Mouse (Mus musculus) embryonic stem cell, embryonic (primary cell): ENCODE measurements around the gene Rbfox1.

Experiments
- CTCF ChIA-PET, 4 experiments: fragments of 300-600 bp in 2 of 4; fragments of 350-600 bp in 2 of 4; sonication (Branson Sonifier 250); formaldehyde crosslinking; loops; one replicate each; lab custom pipeline; 2022; ENCODE audit warnings: inconsistent platforms in 2 of 4; lab: Charles Lee
- POLR2A ChIA-PET, 4 experiments: fragments of 300-600 bp in 2 of 4; fragments of 350-600 bp in 2 of 4; sonication (Branson Sonifier 250); formaldehyde crosslinking; loops; one replicate each; lab custom pipeline; 2022; ENCODE audit warnings: antibody characterized with exemption in 4 of 4, inconsistent platforms in 1 of 4; lab: Charles Lee

Rbfox1 gene

DNA sequence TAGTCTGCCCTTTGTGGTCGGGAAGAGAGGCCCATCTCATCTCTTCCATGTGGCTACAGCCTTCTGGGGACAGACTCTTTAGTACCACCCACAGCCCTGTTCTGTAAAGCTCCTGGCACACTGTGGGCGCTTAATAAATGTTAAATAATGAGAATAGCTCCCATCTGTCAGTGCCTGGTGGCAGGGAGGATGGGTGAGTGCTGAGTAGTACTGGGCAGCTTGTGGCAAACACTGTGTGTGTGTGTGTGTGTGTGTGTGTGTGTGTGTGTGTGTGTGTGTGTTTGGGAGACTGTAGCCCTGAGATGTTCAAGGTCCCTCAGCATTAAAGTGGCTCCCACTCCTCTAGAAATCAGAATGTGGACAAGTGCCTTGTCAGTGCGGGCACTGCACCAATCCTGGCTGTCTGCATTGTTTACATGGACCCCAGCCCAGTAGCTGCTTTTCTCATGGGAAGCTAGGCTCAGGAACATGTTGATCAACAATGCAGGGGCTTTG lies 1196.0 kb downstream of the Rbfox1 start:
- POLR2A ChIA-PET = no interaction called here
- CTCF ChIA-PET = interaction anchor here in 2 of 4 experiments (1.1 to 1.3 kb wide), 2 partner anchors 195 to 290 kb away, joined by 3 to 4 read pairs; no protein-coding TSS in a partner anchor

DNA sequence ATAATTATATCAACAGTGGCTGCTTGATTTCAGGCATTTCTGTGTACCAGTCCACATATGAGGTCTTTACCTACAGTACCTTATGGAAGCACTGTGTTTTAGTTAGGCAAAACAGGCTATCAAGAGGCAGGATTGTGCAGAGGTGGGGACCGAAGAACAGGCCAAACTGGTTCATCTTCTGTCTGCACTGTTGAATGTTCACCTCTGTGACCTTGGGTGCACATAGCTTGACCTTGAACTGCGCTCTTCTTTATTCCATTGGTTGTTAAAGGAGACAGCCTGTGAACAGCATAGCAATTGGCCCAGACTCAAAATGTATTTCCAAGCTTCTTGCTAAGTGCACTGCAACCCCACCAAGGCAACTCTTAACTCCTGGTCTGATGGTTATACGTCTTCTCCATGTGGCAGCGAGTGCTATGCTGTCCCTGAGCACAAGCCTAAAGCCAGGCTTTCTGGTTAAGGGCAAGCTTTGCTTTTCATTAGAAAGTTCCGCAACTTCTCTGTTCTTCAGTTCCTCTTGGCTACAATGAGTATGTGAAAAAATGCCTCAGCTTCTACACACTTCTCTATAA lies 1196.6 kb downstream of the Rbfox1 start:
- POLR2A ChIA-PET = no interaction called here
- CTCF ChIA-PET = interaction anchor here in 1 of 4 experiments (1.3 kb wide), 1 partner anchor 194 kb away, joined by 4 read pairs; no protein-coding TSS in a partner anchor

DNA sequence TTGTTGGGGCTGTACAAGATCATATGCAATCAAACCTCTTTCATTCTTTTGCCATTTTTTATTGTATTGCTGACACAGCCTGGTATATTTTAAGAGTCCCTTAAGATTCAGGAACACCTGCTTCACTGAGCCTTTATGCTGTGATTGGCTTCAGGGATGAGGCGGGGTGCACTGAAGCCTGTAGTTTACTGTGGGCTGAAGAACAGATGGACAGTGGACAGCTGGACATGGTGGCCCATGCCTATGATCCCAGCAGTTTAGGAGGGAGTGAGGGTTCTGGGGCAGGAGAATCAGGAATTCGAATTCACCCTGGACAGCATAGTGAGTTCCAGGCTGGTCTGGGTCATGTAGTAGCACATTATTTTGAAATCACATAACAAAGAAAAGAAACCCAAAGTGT lies 1198.8 kb downstream of the Rbfox1 start:
- CTCF ChIA-PET = no interaction called here
- POLR2A ChIA-PET = no interaction called here

DNA sequence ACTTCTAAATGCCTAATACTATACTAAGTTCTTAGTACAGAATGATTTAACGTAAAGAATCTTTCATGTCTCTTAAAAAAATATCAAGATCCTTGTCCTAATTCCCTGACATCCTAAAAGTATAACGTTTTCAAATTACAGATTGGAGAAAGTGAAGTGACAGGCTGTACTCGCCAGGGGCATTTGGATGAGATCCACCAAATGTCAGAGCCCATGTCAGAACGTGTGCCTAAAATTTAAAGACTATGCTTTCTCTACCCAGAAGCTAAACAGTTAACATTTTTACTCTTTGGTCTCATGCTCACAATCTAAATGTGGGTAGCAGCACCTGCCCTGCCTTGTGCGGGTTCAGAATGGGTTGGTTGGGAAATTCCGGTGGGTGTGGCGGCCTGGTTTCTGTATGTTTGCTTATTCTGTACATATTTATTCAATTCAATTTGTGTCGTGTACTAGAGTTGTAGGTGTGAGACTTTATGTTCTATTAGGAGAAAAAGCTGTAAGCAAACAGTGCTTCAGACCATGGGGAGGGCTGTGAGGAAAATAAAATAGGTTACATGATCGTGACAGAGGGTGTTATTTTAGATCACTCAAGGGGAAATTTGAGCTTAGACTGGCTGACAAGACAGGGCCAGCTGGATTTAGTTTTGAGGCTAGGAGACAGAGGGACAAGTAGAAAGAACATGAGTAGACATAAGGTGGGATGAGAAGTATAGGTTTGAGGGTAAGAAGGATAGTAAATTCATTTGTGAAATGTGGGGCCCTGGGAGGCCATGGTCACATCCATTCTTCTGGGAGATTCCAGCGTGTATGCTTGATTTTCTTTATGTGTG lies 1203.7 kb downstream of the Rbfox1 start:
- CTCF ChIA-PET = interaction anchor here in 1 of 4 experiments (0.8 kb wide), 1 partner anchor 39 kb away, joined by 3 read pairs; no protein-coding TSS in a partner anchor
- POLR2A ChIA-PET = interaction anchor here in 3 of 4 experiments (0.5 to 1.1 kb wide), 3 partner anchors 17 to 1056 kb away, joined by 3 read pairs; no protein-coding TSS in a partner anchor

DNA sequence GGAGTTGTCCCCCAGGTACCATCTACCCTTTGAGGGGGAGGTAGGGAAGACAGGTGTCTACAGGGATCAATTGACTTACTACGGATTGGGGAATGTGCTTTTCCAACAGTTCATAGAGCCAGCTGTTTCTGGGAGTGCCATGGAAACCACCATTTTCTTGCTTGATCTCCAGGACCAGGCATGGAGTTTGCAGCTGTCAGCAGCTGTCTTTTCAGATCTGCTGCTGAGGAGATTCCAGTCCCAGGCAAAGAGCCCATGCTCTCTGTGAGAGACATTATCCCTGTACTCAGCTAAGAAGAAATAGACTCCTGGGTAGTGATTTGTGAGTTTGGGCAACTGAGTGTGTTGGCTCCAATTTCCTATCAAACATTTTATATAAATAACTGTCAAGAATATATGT lies 1204.3 kb downstream of the Rbfox1 start:
- POLR2A ChIA-PET = no interaction called here
- CTCF ChIA-PET = interaction anchor here in 1 of 4 experiments (0.6 kb wide), 1 partner anchor 98 kb away, joined by 4 read pairs; no protein-coding TSS in a partner anchor

DNA sequence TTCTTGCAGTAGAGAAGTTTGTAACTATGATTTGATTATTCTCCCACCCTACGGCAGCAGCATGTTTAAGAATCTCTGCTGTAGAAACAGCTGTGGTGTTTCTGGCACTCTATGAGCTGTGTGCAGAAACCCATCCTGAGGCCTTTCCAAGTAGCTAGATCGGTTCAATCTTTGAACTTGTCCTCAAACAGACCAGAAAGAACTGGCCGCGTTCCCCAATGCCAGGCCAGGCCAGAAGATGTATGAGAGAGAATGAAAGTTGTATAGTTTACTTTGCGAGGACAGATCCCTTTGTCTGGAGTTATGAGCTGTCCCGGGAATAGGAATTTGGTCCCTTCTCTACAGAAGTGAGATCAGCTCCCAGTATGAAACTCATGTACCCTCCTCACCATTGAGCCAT lies 1205.0 kb downstream of the Rbfox1 start:
- POLR2A ChIA-PET = no interaction called here
- CTCF ChIA-PET = interaction anchor here in 1 of 4 experiments (0.6 kb wide), 1 partner anchor 99 kb away, joined by 4 read pairs; no protein-coding TSS in a partner anchor

DNA sequence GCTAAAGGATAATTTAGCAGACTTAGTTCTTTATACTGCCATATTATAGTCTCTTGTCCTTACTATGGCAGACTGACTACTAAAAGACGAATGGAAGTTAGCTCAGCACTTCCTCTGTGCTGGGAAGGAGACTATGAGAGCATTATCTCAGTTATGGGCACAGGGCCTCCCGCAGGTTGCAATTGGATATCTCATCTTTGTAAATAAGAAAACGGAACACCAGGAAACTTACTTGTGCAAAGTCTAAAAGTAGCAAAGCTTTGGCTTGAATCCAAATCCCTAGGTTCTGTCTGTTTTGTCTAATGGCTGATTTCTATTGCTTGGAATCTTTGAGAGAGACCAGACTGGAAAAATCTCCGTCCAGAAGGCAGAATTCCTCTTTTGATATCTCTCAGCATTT lies 1207.7 kb downstream of the Rbfox1 start:
- CTCF ChIA-PET = no interaction called here
- POLR2A ChIA-PET = interaction anchor here in 1 of 4 experiments (0.6 kb wide), 1 partner anchor 1745 kb away, joined by 4 read pairs; no protein-coding TSS in a partner anchor

DNA sequence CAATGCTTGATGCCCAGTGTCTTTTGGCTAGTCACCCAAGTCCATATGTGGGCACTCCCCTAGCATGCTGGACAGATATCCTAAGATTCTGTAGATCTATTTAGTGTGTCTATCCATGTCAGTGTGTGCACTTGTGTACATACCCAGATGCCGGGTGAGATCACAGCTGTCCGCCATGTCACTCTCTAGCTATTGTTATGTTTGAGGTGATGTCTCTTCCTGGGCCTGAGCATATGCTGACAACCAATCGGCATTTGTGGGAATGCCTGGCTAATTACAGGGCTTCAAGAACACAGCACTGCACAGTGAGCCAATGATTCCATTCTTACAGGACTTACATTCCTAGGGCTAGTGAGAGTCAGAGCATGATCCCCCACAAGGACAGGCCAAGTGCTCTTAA lies 1208.5 kb downstream of the Rbfox1 start:
- POLR2A ChIA-PET = no interaction called here
- CTCF ChIA-PET = interaction anchor here in 1 of 4 experiments (0.8 kb wide), 1 partner anchor 19 kb away, joined by 5 read pairs; no protein-coding TSS in a partner anchor

DNA sequence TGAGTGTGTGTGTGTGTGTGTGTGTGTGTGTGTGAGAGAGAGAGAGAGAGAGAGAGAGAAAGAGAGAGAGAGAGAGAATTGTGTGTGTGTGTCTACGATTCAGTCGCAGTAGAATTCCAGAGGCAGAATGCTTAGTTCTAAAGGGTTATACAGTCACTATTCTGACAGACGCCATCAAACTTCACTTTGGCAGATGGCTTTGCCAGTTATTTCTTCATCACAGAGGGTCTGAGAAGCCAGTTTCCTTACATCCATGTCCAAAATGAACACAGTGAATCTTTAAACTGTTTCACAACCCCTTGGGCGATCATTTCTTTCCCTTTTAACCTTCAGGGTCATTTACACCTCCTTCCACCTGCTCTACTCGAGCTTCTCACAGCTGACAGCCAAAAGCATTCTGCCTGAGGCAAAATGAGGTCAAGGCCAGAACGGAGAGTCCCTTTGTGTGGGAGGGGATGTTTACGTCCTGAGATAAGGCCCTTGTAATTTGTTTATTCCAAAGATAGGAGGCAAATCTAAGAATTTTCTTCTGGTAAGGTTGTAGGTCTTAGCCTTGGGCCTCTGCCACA lies 1209.1 kb downstream of the Rbfox1 start:
- POLR2A ChIA-PET = no interaction called here
- CTCF ChIA-PET = interaction anchor here in 1 of 4 experiments (0.8 kb wide), 1 partner anchor 18 kb away, joined by 5 read pairs; no protein-coding TSS in a partner anchor

DNA sequence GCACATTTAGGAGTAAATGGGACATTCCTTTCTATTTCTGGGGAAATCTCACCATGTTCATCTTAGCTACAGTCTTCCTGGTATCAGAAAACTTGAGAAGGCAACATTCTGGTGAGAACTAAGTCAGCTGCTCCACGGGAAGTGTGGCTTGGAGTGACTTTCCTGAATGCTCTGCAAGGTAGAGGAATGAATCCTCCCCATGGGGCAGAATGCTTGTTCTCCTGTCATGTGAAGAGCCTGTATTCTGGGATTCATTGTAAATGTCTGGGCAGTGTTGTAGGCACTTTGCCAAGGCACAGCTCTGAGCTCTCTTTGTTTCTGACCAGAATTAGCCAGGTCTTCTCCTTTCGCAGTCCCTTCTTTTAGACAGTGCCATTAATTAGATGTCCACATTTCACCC lies 1211.9 kb downstream of the Rbfox1 start:
- CTCF ChIA-PET = no interaction called here
- POLR2A ChIA-PET = interaction anchor here in 1 of 4 experiments (0.7 kb wide), 1 partner anchor 66 kb away, joined by 3 read pairs; no protein-coding TSS in a partner anchor

DNA sequence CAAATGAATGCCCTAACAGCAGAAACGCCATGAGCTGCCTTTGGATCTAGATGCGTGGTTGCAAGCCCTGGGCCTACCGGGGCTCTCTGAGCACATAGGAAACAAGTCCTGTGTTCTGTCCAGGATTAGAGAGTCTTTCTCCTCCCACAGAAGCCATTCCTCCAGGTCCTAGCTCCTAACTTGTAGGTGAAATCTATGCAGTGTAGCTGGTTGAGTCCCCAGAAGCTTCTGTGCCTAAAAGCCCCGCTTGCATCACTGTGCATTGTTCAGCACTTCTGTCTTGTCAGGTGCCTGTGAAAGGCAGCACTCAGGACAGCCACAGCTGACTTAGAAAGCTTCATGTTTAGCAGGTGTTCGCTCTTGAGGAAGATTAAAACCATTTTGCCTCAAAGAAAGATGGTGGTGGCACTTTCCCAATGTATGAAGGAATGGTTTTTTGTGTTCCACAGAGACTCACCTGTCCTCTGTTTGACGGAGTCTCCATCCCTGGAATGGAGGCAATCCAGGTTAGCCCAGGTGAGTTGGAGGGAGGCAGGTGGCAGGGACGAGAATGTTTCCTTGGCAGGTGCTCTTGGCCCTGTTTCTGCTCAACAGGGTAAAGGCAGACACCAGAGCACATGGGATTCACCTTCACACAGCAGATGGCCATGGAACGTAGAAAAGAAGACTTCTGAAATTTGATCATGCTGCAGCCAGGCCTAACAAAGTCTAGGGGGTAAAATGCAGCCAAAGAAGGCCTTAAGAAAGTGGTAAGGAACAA lies 1213.0 kb downstream of the Rbfox1 start:
- CTCF ChIA-PET = no interaction called here
- POLR2A ChIA-PET = no interaction called here

DNA sequence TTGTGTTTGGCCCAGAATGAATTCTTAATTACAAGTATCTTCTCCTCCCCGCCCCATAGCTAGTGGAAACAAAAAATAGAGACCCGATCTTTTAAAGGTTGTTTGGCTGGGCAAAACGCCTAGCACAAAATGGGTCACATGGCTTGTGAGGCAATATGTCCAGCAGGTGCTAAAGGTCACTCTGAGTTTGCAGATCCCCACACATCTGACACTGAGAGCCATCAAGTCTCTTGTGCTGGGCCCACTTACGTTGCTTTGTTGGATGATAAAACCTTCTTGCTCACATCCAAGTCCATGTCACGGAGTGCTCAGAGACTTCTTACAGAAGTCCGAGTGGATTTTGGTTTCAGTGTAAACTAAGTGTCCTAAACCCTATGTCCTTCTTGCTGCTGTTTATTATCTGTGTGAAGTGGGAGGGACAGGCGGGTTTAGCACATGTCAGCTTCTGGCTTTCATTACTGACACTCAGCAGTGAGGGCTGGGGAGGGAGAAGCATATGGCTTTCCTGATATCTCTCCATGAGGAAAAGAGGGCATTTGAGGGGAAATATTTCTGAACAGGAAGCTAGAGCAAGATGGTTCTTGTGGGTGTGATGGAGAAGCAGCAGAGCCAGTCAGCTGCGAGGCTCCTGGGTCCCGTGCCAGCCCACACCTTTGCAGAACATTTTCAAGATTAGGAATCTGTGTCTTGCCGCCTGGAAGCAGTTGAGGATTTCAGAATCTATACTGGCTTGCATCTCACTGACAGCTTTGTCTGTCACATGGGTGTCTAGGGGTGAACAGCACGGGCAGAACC lies 1214.5 kb downstream of the Rbfox1 start:
- POLR2A ChIA-PET = no interaction called here
- CTCF ChIA-PET = no interaction called here

DNA sequence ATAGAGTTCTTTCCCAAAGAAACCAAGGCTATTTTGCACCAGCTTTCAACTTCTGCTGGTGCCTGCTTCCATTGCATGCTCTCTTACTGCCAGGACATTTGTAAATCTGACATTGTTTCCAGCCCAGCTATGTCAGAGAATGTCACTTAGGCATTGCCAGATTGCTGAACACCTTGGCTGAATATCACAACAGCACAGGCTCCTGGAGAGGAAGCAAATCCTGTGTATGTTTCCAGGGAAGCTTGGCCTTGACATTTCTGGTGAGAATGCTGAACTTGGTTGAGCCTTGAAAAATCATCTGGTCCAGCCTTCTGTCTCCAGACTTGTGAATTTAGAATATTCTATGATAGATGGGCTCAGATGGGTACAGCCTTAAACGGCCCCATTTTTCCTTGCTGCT lies 1217.3 kb downstream of the Rbfox1 start:
- CTCF ChIA-PET = no interaction called here

DNA sequence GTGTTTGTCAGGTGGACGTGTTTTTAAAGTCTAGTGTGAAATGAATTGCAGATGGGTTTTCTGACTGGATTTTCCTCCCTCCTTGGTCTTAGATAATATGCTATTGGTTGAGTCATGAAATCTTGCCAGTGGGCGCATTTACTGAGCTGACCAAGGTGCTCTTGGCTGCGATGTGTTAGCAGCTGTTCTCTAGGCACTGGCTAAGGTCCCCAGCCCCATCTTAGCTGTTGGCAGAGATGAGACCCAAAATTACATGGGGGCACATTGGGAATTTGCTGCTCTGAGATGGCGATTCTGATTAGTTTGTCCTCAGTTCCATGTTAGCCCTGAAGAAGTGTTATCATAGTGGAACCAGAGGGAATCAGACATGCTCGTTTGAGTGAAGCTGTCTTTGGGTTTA lies 1218.1 kb downstream of the Rbfox1 start:
- CTCF ChIA-PET = no interaction called here
- POLR2A ChIA-PET = no interaction called here

More for the DNA sequence above, 1217.3 kb downstream of the Rbfox1 start:
- POLR2A ChIA-PET = no interaction called here

DNA sequence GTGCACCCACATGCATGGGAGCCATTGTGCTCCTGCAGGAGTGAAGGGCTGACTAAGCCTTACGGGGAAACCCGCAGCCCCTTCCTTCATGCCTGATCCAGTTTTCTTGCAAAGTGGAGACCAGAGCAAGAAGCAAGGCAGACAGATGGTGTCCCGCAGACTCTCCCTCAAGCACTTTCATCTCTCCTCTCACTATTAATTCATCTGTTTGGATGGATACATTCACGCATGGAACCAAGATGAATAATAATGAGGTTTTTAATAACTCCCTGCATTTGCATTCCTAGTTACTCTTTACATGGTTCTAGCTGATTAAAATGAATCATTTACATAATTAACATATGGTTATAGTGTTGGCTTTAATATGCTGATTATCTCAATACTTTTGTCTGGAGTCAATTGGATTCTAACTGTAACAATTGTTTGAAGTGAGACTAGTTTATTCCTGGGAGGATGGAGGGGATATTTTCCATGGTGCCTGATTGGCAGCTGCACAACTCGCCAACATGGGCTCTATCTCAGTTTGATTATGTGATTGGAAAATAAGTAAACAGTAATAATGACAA lies 1221.4 kb downstream of the Rbfox1 start:
- ChIA-PET POLR2A (no interaction called here), CTCF (no interaction called here)

DNA sequence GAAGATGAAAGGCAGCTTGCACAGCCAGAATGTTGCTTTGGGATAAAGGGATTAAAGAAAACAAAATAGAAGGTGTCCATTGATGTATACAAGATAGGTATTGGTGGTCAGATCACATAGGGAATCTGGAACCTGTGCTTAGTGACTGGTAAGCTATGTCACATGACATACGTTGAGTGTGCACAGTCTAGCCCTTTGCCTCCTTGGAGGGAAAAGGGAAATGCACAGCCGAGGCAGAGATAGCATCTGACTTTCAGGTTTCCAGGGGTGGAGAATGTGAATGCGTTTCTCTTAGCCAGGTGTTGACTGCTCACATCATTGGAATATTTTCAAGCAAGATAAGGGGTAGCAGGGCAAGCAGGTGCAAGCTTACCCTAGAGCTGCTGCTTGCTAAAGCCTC lies 1230.8 kb downstream of the Rbfox1 start:
- POLR2A ChIA-PET = interaction anchor here in 1 of 4 experiments (0.5 kb wide), 1 partner anchor 73 kb away, joined by 3 read pairs; no protein-coding TSS in a partner anchor
- CTCF ChIA-PET = no interaction called here

DNA sequence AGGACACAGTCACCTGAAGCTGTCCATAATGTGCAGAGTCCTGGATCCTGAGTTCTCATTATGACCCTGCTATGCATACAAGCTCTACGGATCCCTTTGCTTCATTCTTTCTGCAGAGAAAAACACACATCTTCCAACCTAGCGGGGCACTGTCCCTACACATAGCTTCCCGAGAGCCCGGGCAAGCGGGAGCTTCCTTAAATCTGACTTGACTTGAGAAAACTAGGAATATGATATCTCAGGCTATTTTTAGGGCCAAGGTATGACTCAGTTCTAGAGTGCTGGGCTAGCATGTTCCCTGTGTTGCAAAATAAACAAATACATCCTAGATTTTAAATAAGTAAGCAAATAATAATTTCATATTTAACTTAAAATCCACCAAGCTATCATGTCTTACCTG lies 1244.4 kb downstream of the Rbfox1 start:
- CTCF ChIA-PET = no interaction called here
- POLR2A ChIA-PET = no interaction called here

DNA sequence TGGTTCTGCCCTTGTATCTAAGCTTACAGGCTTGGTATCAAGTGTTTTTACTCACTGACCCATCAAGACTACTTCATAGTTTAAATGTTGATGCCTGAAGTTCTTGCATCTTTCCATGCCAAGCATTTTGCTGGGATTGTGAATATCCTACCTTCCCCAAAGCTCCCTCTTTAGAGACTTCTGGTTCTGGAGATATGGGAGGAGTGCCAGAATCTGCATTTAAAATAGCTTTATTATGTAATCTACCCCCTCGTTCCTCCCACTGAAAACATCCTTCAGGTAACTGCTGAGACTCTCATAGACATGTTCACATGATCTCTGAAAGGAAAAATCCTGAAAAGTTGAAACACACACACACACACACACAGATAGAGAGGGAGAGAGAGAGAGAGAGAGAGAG lies 1247.3 kb downstream of the Rbfox1 start:
- CTCF ChIA-PET = no interaction called here
- POLR2A ChIA-PET = no interaction called here
